Mouse (Mus musculus): ENCODE data around the gene Proser2.

DNA sequence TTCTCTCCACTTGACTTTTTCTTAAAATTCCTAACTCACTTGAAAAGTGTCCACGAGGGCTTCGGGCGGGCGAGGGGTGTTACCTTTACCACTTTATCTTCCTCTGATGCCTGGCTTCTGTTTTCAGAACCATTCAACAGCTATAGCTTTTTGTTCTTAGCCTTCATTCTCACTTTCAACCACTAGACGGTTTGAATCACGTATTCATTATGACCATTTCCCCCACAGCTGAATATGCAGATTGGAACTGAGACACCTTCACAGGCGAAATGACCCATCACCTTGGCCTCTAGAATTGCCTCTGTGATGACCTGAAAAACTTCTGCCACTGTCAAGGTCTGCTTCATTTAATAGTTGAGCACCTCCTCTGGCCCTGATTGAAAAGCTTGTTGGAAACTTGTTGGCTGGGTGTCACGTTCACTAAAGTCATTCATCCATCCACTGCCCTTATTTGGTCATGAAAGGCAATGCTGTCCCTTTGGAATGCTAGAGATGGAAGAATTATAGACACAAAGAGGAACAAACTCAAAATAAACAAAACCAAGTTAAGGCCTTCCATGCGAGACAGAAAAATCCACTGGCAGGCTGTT is 10.7 kb upstream of the Proser2 start:
- TF ChIP-seq FLI1 (IDR thresholded peaks at IDR 0.05; ENCODE audit: low read length) (no peak), GATA1 (IDR thresholded peaks at IDR 0.05; ENCODE audit: borderline replicate concordance, low read length) (no peak)

Data from megakaryocyte, embryonic 14.5 days (primary cell).